Mouse (Mus musculus) stomach, postnatal 0 days (tissue): ENCODE data around the gene Chka.

Experiments used
- CTCF ChIP-seq: IDR thresholded peaks from 2 replicates; pipeline ENCODE4 v1.5.1; 2016; ENCODE audit warnings: antibody characterized with exemption, low read depth, mild to moderate bottlenecking, moderate library complexity
- EP300 ChIP-seq: optimal IDR thresholded peaks from 2 replicates; pipeline ENCODE3; 2016; ENCODE audit warnings: antibody characterized with exemption

GRCm38 (mm10) chr19:3895171-3895631, 43.6 kb downstream of the Chka start:
- TF ChIP-seq CTCF: no peak
- no peak for TF ChIP-seq EP300
